Mouse (Mus musculus): ENCODE measurements around the gene Ralgps1.
"Not testable (repeated sequence)": the region's sequence is repeated elsewhere in the genome, so short reads cannot be mapped to it uniquely, and the experiment has no call there.

The Ralgps1 gene

GRCm38 (mm10) chr2:33130526-33131483 lies 240.5 kb downstream of the Ralgps1 start:
- DNase-seq, result peak; percentile 100

- no peak for DNase-seq
These were observed 241.2 kb downstream of the Ralgps1 start for GRCm38 (mm10) chr2:33130141-33130525.

GRCm38 (mm10) chr2:33129696-33130095 lies 241.6 kb downstream of the Ralgps1 start:
- no peak for DNase-seq

GRCm38 (mm10) chr2:33129005-33129404 lies 242.3 kb downstream of the Ralgps1 start:
- DNase-seq, result no peak

- DNase-seq, result no peak
These were observed 244.0 kb downstream of the Ralgps1 start for GRCm38 (mm10) chr2:33127271-33127670.

GRCm38 (mm10) chr2:33122856-33123255 lies 248.4 kb downstream of the Ralgps1 start:
- no peak for DNase-seq

GRCm38 (mm10) chr2:33100536-33100935 lies 270.8 kb downstream of the Ralgps1 start:
- no peak for DNase-seq

GRCm38 (mm10) chr2:33097326-33097725 lies 274.0 kb downstream of the Ralgps1 start:
- not testable (repeated sequence) for DNase-seq

GRCm38 (mm10) chr2:33095221-33095671 lies 276.0 kb downstream of the Ralgps1 start:
- DNase-seq, result no peak

- no peak for DNase-seq
These were observed 280.4 kb downstream of the Ralgps1 start for GRCm38 (mm10) chr2:33090620-33091520.

GRCm38 (mm10) chr2:33090033-33090400 lies 281.3 kb downstream of the Ralgps1 start:
- DNase-seq, result not testable (repeated sequence)

- DNase-seq, result no peak
These were observed 281.8 kb downstream of the Ralgps1 start for GRCm38 (mm10) chr2:33089356-33090032.

GRCm38 (mm10) chr2:33086671-33087363 lies 284.5 kb downstream of the Ralgps1 start:
- DNase-seq, result no peak

GRCm38 (mm10) chr2:33086016-33086596 lies 285.2 kb downstream of the Ralgps1 start:
- DNase-seq, result no peak

GRCm38 (mm10) chr2:33084221-33084620 lies 287.1 kb downstream of the Ralgps1 start:
- no peak for DNase-seq
